Mouse (Mus musculus) erythroblast, embryonic 14.5 days (primary cell): ENCODE measurements around the gene Gjb5.

ENCODE experiments used
- GATA1 ChIP-seq: IDR thresholded peaks from 2 replicates; pipeline ENCODE4 v1.6.1; 2012; ENCODE audit warnings: low read length, inconsistent platforms, mixed read lengths
- TAL1 ChIP-seq: IDR thresholded peaks from 3 replicates; pipeline ENCODE4 v1.6.1; 2012; ENCODE audit warnings: low read length, inconsistent platforms, mixed read lengths

GRCm38 (mm10) chr4:127325276-127325675 is 32.7 kb downstream of the Gjb5 start:
- TF ChIP-seq GATA1: no peak
- TF ChIP-seq TAL1: no peak
